Mouse (Mus musculus): ENCODE results near the gene Sh3pxd2a. TPM values are rescaled to one million over a fixed set of nuclear protein-coding genes. Genes with fewer than 3 reads are reported as not detected.

Gene Sh3pxd2a
- total RNA-seq, 1 experiment from 2014 or later, result 24.0 TPM

GRCm38 (mm10) chr19:47460120-47460960 is 3.9 kb downstream of the Sh3pxd2a start:
- no peak for ATAC-seq (ENCODE audit: extremely low read depth, insufficient number of reproducible peaks, low FRiP score, poor library complexity, severe bottlenecking)

GRCm38 (mm10) chr19:47459214-47459613 is 5.0 kb downstream of the Sh3pxd2a start:
- no peak for ATAC-seq (ENCODE audit: extremely low read depth, insufficient number of reproducible peaks, low FRiP score, poor library complexity, severe bottlenecking)

GRCm38 (mm10) chr19:47458504-47459161 is 5.6 kb downstream of the Sh3pxd2a start:
- ATAC-seq (ENCODE audit: extremely low read depth, insufficient number of reproducible peaks, low FRiP score, poor library complexity, severe bottlenecking), result no peak

GRCm38 (mm10) chr19:47457711-47458503 is 6.3 kb downstream of the Sh3pxd2a start:
- ATAC-seq (ENCODE audit: extremely low read depth, insufficient number of reproducible peaks, low FRiP score, poor library complexity, severe bottlenecking), result no peak

- ATAC-seq (ENCODE audit: extremely low read depth, insufficient number of reproducible peaks, low FRiP score, poor library complexity, severe bottlenecking), result no peak
These were observed 8.2 kb downstream of the Sh3pxd2a start for GRCm38 (mm10) chr19:47456021-47456420.

- ATAC-seq (ENCODE audit: extremely low read depth, insufficient number of reproducible peaks, low FRiP score, poor library complexity, severe bottlenecking), result peak; percentile 11; the same call in 1 of the 2 replicates
These were observed 9.0 kb downstream of the Sh3pxd2a start for GRCm38 (mm10) chr19:47455001-47455755.

GRCm38 (mm10) chr19:47454167-47455000 is 9.8 kb downstream of the Sh3pxd2a start:
- no peak for ATAC-seq (ENCODE audit: extremely low read depth, insufficient number of reproducible peaks, low FRiP score, poor library complexity, severe bottlenecking)

GRCm38 (mm10) chr19:47453352-47453751 is 10.8 kb downstream of the Sh3pxd2a start:
- no peak for ATAC-seq (ENCODE audit: extremely low read depth, insufficient number of reproducible peaks, low FRiP score, poor library complexity, severe bottlenecking)

- no peak for ATAC-seq (ENCODE audit: extremely low read depth, insufficient number of reproducible peaks, low FRiP score, poor library complexity, severe bottlenecking)
These were observed 11.5 kb downstream of the Sh3pxd2a start for GRCm38 (mm10) chr19:47452682-47453081.

- ATAC-seq (ENCODE audit: extremely low read depth, insufficient number of reproducible peaks, low FRiP score, poor library complexity, severe bottlenecking), result no peak
These were observed 12.0 kb downstream of the Sh3pxd2a start for GRCm38 (mm10) chr19:47452211-47452610.

- ATAC-seq (ENCODE audit: extremely low read depth, insufficient number of reproducible peaks, low FRiP score, poor library complexity, severe bottlenecking), result no peak; the same call in 1 of the 2 replicates
These were observed 12.6 kb downstream of the Sh3pxd2a start for GRCm38 (mm10) chr19:47451476-47452113.

- no peak for ATAC-seq (ENCODE audit: extremely low read depth, insufficient number of reproducible peaks, low FRiP score, poor library complexity, severe bottlenecking)
These were observed 13.7 kb downstream of the Sh3pxd2a start for GRCm38 (mm10) chr19:47450261-47451137.

GRCm38 (mm10) chr19:47449513-47450227 is 14.5 kb downstream of the Sh3pxd2a start:
- no peak for ATAC-seq (ENCODE audit: extremely low read depth, insufficient number of reproducible peaks, low FRiP score, poor library complexity, severe bottlenecking)

GRCm38 (mm10) chr19:47448618-47449151 is 15.5 kb downstream of the Sh3pxd2a start:
- ATAC-seq (ENCODE audit: extremely low read depth, insufficient number of reproducible peaks, low FRiP score, poor library complexity, severe bottlenecking), result no peak

GRCm38 (mm10) chr19:47446841-47447365 is 17.3 kb downstream of the Sh3pxd2a start:
- ATAC-seq (ENCODE audit: extremely low read depth, insufficient number of reproducible peaks, low FRiP score, poor library complexity, severe bottlenecking), result peak; percentile 49
